Mouse (Mus musculus) forebrain, postnatal 0 days (tissue): ENCODE results near the gene Yipf6. TPM values are rescaled to one million over a fixed set of nuclear protein-coding genes. Genes with fewer than 3 reads are reported as not detected.

Experiments
- ATAC-seq: fragments of 200-750 bp; cut with Nextera tagmentation; 2 replicates; pipeline ENCODE4 v1.8.0; 2017; ENCODE audit warnings: mild to moderate bottlenecking, moderate library complexity
- DNase-seq: peaks from one replicate; pipeline ENCODE4 v3.0.0-alpha.2; 2015
- H3K27ac ChIP-seq: fragments of 300-500 bp; sonication (generic); 2 replicates; pipeline ENCODE4 v1.5.1; 2014; ENCODE audit warnings: low read depth, mild to moderate bottlenecking, antibody characterized with exemption, low read length, moderate library complexity, mixed read lengths
- H3K27me3 ChIP-seq: fragments of 300-500 bp; sonication (generic); 2 replicates; pipeline ENCODE4 v1.6.1; 2014; ENCODE audit warnings: mild to moderate bottlenecking, low read length, mixed read lengths; ENCODE audit not compliant: insufficient read depth
- H3K36me3 ChIP-seq: fragments of 300-500 bp; sonication (generic); 2 replicates; pipeline ENCODE4 v1.6.1; 2014; ENCODE audit warnings: mild to moderate bottlenecking, moderate library complexity; ENCODE audit not compliant: insufficient read depth
- H3K4me1 ChIP-seq: fragments of 300-500 bp; sonication (generic); 2 replicates; pipeline ENCODE4 v1.6.1; 2014; ENCODE audit warnings: antibody characterized with exemption; ENCODE audit not compliant: insufficient read depth
- H3K4me2 ChIP-seq: fragments of 300-500 bp; sonication (generic); 2 replicates; pipeline ENCODE4 v1.6.1; 2014; ENCODE audit warnings: low read depth, mild to moderate bottlenecking, moderate library complexity
- H3K4me3 ChIP-seq: fragments of 300-500 bp; sonication (generic); 2 replicates; pipeline ENCODE4 v1.5.1; 2014; ENCODE audit warnings: low read depth, low read length, mixed read lengths
- H3K9ac ChIP-seq: fragments of 300-500 bp; sonication (generic); 2 replicates; pipeline ENCODE4 v1.6.1; 2014; ENCODE audit warnings: mild to moderate bottlenecking
- H3K9me3 ChIP-seq: fragments of 300-500 bp; sonication (generic); 2 replicates; pipeline ENCODE4 v1.6.1; 2016; ENCODE audit warnings: low read length
- CTCF ChIP-seq: sonication (generic); IDR thresholded peaks from 2 replicates; pipeline ENCODE4 v1.5.1; 2016; ENCODE audit warnings: antibody characterized with exemption, control low read depth, low read depth
- WGBS: fragments of 180-500 bp; shearing (Covaris S2); extraction: QIAGEN DNeasy Blood & Tissue Kit; methylation state at CpG from one replicate; pipeline ENCODE4 v1.1.7; 2014; 5-methylcytosine and 5-hydroxymethylcytosine counted together
- polyA plus RNA-seq: library from polyadenylated mRNA; unstranded; fragments of >200 nt; fragmentation: Nextera tagmentation; extraction: Ambion mirVana; gene quantifications from 2 replicates; pipeline ENCODE4 v1.2.1, GENCODE M21; 2015
- total RNA-seq: library from RNA; depleted of rRNA; stranded (reverse); fragments of >200 nt; gene quantifications from 2 replicates; pipeline ENCODE4 v1.2.3, GENCODE M21; 2014; rRNA removed

Yipf6 gene
- 30.1 and 39.8 TPM in 2 replicates for total RNA-seq
- 6.9 and 11.9 TPM in 2 replicates for polyA plus RNA-seq

DNA sequence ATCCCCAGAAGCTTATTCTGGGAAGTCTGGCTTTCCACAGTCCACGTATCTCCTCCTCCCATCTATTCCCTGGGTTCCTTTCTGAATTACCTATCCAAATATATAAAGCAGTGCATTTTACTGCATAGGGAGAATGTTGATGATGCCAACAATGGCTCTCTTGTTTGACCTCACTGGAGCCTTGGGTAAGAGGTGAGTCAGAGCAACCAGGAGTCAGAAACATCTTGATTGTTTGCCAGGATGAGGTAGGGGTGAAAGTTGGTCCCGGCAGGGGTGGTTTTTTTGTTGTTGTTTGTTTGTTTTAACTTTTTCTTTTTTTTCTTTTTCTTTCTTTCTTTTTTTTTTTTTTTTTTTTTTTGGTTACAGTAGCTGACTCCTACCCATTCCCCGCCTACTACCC is at the start of gene Yipf6:
TSS of gene Yipf6 (plus strand) at position 216 of the 400 bp plus-strand sequence.
- H3K36me3 ChIP-seq, result no peaks in the 10 kb centered on the region
- ATAC-seq (no peak), DNase-seq (no peak)
- no peak for TF ChIP-seq CTCF
- H3K9ac ChIP-seq, result peak within 1 kb of the TSS; percentile 53
- WGBS, result 83% methylated on average over 3 of the region's 3 CpGs
- peak within 1 kb of the TSS; percentile 61 for H3K4me3 ChIP-seq
- H3K9me3 ChIP-seq, result no peaks in the 10 kb centered on the region
- no peaks in the 10 kb centered on the region for H3K27me3 ChIP-seq
- H3K4me1 ChIP-seq, result no peaks in the 10 kb centered on the region
- peak within 1 kb of the TSS; percentile 52 for H3K4me2 ChIP-seq
- peak within 1 kb of the TSS; percentile 85 for H3K27ac ChIP-seq

DNA sequence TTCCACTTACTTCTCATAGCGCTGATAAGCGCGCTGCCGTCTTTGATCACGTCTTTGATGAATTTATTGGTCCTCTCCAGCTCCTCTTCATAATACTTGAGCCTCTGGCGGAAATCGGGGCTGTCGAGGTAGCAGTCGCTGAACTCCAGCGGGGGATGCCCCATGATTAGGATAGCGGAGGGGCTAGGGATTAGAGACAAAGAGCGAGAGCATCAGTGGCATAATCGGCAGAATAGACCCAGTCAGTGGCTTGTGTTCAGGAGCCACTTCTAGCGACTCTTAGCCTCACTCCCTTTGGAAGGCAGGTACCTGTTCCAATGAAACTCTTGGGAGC is 46.1 kb upstream of the Yipf6 start:
- no peak; the same call in 1 of the 2 replicates for ATAC-seq
- Histone ChIP-seq H3K27me3 (no peaks in the 10 kb centered on the region), H3K36me3 (no peaks in the 10 kb centered on the region), H3K4me1 (peaks cover 8% of the 10 kb centered on the region; the same call in 1 of the 2 replicates), H3K4me3 (peak overlapping the region; percentile 54), H3K4me2 (peak overlapping the region; percentile 48), H3K9me3 (no peaks in the 10 kb centered on the region), H3K9ac (peak overlapping the region; percentile 62), H3K27ac (peak overlapping the region; percentile 86)
- WGBS, result 23% methylated on average over 14 of the region's 14 CpGs
- TF ChIP-seq CTCF, result no peak
- no peak for DNase-seq

DNA sequence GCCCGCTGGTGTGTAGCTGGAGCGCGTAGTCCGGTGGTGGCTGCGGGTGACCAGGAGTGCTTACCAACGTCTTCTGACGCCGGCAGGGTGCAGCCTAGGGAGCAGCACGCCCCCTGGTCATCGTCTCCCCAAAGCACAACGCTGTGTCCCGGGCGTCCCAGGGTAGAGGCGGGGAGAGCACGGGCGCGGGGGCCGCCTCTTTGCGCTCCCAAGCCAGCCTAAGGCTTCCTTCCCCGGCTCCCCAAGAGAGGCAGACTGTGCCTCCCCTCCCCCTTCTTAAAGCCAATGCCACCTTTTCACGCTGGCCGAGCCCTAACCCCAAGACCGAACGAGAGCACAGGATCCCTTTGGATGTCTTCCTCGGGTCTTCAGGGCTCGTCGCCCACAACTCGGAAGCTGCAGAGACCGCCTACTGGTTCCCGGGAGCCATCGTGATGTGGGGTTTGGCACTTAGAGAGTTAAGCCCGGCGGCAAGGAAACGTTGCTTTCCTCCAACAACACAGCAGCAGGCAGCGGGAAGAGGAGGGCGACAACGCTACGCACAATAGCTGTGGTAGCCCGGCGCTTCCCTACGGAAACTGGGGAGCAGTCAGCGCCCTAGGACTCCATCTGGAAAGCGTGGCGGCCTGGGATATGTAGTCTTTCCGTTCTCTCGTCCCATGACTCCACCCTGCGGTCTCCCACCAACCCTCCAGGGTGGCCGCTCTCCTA is 45.6 kb upstream of the Yipf6 start, which contains the start of gene Ophn1:
TSS of gene Ophn1 (minus strand) at position 620 of the 711 bp plus-strand sequence.
- Histone ChIP-seq H3K4me3 (peak within 1 kb of the TSS; percentile 54), H3K4me2 (peak within 1 kb of the TSS; percentile 48), H3K27ac (peak within 1 kb of the TSS; percentile 86), H3K9ac (peak within 1 kb of the TSS; percentile 62), H3K4me1 (peaks cover 8% of the 10 kb centered on the region; the same call in 1 of the 2 replicates), H3K9me3 (no peaks in the 10 kb centered on the region), H3K36me3 (no peaks in the 10 kb centered on the region), H3K27me3 (no peaks in the 10 kb centered on the region)
- TF ChIP-seq CTCF, result peak; percentile 27; the same call in 1 of the 2 replicates
- WGBS, result 25% methylated on average over 48 of the region's 48 CpGs
- DNase-seq, result peak; percentile 86
- peak; percentile 98 for ATAC-seq

DNA sequence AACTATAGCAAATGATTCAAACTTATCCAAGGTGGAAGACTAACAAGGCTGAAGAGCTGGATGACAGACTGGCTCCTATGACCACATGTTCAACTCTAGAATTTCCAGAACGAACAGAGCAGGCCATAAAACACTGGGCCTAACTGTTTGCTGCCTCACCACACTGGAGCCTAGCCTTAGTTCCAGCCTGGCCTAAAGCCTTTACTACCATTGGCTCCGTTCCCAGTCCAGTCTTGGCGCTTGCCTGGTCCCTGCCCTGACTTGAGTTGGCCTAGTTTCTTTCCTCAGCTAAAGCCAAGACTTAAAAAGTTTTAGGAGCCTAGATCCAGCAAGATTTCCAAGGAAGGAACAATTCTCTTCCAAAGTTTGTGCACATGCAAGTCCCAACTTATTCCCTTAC is 37.8 kb upstream of the Yipf6 start:
- ATAC-seq (no peak), DNase-seq (no peak)
- TF ChIP-seq CTCF, result no peak
- Histone ChIP-seq H3K27me3 (no peaks in the 10 kb centered on the region), H3K27ac (no peak overlapping the region), H3K4me2 (no peak overlapping the region), H3K9ac (no peak overlapping the region), H3K9me3 (no peaks in the 10 kb centered on the region), H3K36me3 (no peaks in the 10 kb centered on the region), H3K4me1 (no peaks in the 10 kb centered on the region), H3K4me3 (no peak overlapping the region)
- WGBS, result 55% methylated on average over 3 of the region's 3 CpGs

DNA sequence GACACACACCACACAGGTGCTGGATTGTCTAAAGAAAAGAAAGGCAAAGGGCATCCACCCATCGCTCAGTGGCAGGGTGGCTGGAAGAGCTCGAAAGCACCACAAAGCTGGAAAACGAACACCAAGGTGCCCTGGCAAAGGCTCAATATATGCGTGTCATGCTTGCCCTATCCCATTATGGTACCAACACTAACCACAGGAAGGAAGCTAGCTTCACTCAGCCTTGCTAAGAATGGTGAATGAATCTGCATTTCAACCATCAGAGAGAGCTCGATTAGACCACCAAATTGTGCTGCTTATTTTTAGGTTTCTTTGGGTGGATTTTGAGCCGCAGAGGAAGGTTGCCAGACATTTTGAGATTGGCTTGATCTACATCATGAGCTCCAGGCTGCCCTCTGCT is 31.9 kb upstream of the Yipf6 start:
- 89% methylated on average over 6 of the region's 6 CpGs for WGBS

DNA sequence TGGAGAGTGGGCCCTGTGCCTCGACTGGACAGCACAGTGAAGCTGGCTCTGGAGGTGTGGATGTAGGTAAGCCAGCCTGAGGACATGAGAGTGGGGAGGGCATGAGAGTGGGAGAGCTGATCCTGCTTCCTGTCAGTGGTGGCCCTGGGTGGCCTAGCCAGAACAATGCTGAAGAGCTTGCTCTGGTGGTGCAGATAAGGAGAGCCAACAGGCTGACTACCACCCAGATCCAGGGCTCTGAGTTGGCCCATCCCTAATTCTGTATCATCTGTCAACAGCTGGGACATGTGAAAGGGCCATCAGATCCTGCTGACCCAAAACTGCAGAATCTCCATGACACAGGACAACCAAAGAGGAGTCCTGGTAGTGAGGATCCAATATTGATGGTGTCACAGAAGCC is 27.2 kb upstream of the Yipf6 start:
- H3K27ac ChIP-seq, result no peak overlapping the region
- no peaks in the 10 kb centered on the region for H3K4me1 ChIP-seq
- H3K4me2 ChIP-seq, result no peak overlapping the region
- H3K4me3 ChIP-seq, result no peak overlapping the region
- no peak for ATAC-seq
- no peaks in the 10 kb centered on the region for H3K27me3 ChIP-seq
- H3K36me3 ChIP-seq, result no peaks in the 10 kb centered on the region
- 44% methylated on average over 1 of the region's 1 CpGs for WGBS
- no peak for TF ChIP-seq CTCF
- no peak overlapping the region for H3K9ac ChIP-seq
- DNase-seq, result no peak
- no peaks in the 10 kb centered on the region for H3K9me3 ChIP-seq

More for the DNA sequence above, 31.9 kb upstream of the Yipf6 start:
- no peak for DNase-seq
- TF ChIP-seq CTCF, result no peak
- Histone ChIP-seq H3K4me1 (no peaks in the 10 kb centered on the region), H3K27ac (no peak overlapping the region), H3K9ac (no peak overlapping the region), H3K4me3 (no peak overlapping the region), H3K9me3 (no peaks in the 10 kb centered on the region), H3K4me2 (no peak overlapping the region), H3K27me3 (no peaks in the 10 kb centered on the region), H3K36me3 (no peaks in the 10 kb centered on the region)
- no peak for ATAC-seq

DNA sequence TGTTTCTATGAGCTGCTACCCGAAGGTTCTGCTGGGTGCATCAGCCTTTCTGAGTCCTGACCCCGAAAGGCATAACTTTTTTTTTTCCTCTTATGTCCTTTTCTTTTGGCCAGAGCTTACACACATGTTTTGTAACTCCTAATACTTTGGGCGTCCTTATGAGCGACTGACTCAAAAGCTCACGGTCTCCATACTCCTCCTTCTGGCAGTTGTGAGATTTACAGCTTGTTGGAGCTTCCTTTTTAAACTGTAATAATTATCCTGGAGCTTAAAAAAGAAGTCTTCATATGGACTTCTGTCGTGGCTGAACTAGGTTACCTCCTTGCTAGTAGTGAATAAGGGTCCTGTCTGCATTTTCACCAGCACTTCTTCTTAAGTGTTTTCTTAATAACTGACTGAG is 16.7 kb upstream of the Yipf6 start:
- H3K4me2 ChIP-seq, result no peak overlapping the region
- H3K36me3 ChIP-seq, result no peaks in the 10 kb centered on the region
- H3K9me3 ChIP-seq, result no peaks in the 10 kb centered on the region
- no peak overlapping the region for H3K4me3 ChIP-seq
- H3K27ac ChIP-seq, result no peak overlapping the region
- H3K4me1 ChIP-seq, result no peaks in the 10 kb centered on the region
- WGBS, result 28% methylated on average over 6 of the region's 6 CpGs
- H3K9ac ChIP-seq, result no peak overlapping the region
- H3K27me3 ChIP-seq, result no peaks in the 10 kb centered on the region
- ATAC-seq (peak; percentile 42; the same call in 1 of the 2 replicates), DNase-seq (peak; percentile 70)
- peak; percentile 64 for TF ChIP-seq CTCF
